Mouse (Mus musculus): Measurements from ENCODE around the gene Unc13d.

DNA sequence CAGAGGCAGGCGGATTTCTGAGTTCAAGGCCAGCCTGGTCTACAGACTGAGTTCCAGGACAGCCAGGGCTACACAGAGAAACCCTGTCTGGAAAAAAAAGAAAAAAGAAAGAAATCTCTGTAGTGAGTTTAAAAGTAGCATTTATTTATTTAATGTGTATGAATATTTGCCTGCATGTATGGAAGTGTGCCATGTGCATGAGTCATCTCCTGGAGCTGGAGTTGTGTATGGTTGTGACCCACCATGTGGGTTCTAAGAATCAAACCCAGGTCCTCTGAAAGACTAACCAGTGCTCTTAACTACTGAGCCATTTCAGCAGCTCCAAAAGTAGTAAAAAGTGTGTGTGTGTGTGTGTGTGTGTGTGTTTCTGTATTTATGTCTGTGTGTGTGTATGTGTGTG, 34.5 kb downstream of the Unc13d start:
- TF ChIP-seq CTCF (IDR thresholded peaks at IDR 0.05; ENCODE audit: extremely low read depth, insufficient read length, insufficient replicate concordance, low read depth, low read length), result no peak
- TF ChIP-seq POLR2A (IDR thresholded peaks at IDR 0.05; ENCODE audit: low read depth, low read length), result no peak
